Mouse (Mus musculus) cerebral cortex, adult 2 months (tissue): ENCODE results near the gene Scgb2a2.

ENCODE experiments used
- whole genome bisulfite sequencing: fragments of 180-500 bp; shearing (Covaris S2); methylation state at CpG from one replicate; pipeline ENCODE4 v1.1.7; 2018; 5-methylcytosine and 5-hydroxymethylcytosine counted together

Gene Scgb2a2

DNA sequence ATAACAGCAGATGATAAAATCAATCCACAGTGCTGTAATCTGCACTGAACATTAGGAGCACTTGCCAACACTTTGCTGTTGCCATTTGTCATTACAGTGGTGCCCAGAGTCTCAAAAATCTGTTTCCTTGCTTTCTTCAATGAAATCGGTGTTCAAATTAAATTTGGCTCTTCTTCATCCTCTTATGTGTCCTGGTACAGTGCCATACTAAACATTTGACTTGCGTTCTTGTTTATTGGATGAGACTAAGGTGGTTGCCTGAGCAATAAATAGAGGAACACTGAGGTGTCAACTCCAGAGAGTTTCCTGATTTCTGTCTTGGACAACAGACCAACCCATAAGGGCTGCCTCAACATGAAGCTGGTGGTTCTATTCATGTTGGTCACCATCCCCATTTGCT is at the start of gene Scgb2a2:
Gene Scgb2a2, plus strand, starts transcription at position 301 of the 400 bp plus-strand sequence.
- 63% methylated on average over 2 of the region's 2 CpGs for WGBS

DNA sequence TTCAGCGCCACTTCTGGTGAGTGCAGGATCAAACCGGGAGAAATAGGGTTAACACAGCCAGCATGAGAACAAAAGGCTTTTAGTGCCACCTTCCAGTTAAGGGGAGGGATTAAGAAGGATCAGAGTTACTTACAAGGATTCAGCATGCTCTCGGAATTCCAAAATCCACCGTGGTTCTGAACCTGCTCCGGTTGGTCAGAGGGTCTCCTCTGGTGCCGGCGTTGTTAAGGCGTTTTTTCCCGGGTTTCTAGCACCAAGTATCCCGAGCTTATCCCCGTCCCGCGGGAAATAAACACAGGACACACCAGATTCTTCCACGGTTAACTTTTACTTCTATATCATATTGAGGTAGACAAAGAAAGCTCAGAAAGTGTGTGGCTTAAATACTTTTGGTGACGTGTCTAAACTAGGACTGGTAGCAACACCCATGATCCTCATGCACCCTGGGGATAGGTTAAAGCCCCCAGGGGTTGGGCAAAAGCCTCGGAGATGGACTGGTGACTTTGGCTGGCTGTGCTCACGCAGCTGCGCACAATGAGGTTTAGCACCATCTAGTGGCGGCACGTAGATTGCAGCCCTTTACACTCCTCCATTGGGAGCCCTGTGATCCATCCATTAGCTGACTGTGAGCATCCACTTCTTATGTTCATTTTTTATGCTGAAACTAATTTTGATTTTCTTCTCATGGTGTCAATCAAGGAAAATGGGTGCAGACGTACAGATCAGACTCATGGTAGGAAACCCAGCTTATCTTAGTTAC is 10.6 kb upstream of the Scgb2a2 start:
- 14% methylated on average over 20 of the region's 21 CpGs for WGBS

DNA sequence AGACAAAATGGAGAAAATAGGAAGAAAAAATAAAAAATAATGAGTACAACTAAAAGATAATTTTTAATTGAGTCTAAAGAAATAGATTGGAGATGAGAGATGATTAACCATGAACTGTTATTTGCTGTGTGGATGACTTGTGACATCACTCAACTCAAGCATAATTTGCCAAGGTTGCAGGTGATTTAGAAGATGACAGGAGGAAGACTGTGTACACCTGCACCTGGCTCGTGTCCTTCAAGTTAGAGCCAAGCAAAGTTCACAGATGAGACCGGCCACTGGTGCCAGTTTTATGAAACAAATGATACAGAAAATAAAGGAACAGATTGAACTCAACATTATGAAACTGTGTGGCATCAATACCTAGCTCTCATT is 10.0 kb upstream of the Scgb2a2 start:
- 56% methylated on average over 2 of the region's 2 CpGs for WGBS

DNA sequence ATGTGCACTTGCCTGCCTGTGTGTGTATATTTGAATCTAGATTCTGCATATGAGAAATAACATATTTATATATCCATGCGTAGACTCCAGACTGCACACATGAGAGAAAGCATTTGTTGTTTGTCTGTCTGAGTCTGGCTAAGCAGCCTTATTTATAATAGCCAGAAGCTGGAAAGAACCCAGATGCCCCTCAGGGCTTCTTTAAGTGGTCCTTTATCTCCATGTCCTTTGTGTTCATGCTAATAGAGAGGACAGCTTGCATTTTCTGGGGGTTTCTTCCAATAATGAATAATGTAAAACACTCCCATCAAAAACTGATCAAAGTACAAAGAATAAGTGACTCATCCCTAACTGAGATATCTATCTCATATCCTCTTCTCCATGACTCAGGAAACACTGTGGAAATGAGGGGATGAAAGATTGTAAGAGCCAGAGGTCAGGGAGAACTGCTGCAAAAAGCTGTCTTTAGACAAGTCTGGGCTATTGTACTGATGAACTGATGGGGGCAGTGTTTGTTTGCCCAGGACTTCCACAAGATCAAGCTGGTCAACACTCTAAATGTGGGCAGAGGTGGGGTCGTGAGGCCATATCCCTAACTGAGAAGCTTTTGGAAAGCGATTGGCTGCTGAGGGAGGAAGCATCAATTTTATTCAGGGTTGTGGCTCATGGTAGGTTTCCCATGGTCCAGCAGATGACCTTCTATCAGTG is 2.2 kb downstream of the Scgb2a2 start:
- WGBS, result 67% methylated on average over 3 of the region's 3 CpGs

DNA sequence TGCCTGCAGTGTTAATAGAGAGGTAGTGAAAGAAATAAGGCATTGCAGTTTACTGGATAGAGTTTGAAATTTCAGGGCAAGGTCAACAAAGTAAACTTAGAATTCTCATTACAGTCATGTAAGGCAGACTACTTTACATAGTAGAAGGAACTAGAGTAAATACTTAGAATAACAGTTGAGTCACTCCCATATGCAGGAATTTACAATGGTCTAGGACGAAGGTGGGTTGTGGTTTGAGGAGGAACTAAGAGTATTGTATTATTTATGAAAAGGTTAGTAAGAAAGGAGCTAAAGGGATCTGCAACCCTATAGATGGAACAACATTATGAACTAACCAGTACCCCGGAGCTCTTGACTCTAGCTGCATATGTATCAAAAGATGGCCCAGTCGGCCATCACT is 13.5 kb downstream of the Scgb2a2 start:
- 92% methylated on average over 3 of the region's 3 CpGs for WGBS

DNA sequence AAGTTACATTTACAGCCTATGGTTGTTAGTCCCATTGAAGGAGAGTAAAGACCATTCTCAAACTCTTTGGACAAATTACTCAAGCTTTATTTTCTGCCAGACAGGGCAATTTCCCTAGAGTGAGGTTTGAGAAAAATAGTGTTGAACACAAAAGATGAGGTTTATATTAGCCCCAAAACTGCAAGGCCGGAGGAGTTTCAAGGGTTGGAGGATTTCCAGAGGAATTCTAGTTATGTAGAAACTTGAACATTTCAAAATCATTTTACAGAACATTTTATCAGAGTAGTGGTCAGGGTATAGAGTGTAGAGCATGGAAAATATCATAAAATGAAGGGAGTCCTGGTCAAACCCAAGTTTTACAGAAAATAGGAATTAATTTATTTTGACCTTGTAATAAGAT is 17.5 kb downstream of the Scgb2a2 start:
- WGBS, result 73% methylated on average over 1 of the region's 1 CpGs

DNA sequence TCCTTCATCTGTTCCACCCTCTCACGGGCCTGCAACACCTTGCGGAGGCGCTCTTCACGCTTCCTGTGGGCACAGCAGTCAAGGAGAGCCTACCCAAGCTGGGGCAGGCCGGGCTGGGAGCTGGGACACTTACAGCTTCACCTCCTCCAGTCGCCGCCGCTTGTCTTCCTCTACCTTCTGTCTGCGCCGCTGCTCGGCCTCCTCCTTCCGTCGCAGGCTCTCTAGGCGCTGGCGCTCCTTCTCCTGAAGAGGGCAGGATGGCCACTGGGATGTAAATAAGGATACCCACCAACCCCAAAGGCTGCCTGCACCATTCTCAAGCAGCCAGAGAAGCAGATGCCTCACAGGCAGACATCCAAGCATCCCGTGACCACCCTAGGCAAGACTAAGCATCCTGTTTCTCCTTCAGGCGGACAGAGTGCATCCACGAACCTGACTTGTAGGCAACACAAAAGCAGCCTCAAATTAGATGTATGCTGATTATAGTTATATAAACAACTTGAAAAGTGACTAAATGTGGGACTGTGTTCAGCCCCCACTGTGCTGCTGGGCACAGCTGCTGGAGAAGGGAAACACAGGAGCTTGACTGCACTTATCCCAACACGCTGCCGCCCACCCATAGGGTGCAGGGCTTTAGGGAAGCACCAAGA is 30.9 kb downstream of the Scgb2a2 start:
- 74% methylated on average over 20 of the region's 20 CpGs for WGBS

DNA sequence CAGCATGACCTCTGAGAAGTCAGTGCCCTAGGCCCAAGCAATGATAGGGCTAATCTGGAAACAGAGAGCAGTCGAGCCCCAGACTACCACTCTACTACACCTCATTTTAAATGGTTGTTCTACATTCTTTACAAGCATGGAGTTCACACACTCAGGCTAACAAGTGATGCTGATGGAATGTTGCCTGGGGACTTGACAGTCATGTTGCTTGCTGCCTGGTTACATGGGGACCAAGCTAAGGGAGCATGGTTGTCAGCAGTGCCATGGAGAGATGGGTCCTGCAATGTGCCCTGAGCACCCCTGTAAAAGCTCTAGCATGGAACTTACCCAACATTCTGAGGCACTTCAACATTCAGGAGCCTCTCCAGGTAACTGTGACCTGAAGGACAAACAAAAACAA is 39.0 kb downstream of the Scgb2a2 start:
- 87% methylated on average over 1 of the region's 1 CpGs for WGBS

DNA sequence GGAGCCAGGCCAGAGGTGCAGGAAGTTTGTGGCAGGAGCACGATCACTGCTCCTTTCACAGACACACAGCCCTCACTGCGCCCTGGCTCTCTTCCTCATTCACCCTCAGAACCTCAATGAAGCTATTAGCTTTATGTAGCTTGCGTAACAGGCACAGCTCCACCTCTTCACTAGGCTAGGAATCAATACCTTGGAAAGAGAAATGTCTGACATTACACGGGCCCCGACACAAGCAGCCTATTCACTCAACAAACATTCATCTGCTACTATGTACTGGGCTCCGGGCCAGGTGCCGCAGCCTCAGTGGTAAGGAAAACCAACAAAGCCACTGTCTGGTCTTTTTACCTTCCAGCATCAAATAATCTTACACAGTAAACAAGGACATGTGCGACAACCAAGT is 39.4 kb downstream of the Scgb2a2 start:
- 76% methylated on average over 8 of the region's 8 CpGs for WGBS

DNA sequence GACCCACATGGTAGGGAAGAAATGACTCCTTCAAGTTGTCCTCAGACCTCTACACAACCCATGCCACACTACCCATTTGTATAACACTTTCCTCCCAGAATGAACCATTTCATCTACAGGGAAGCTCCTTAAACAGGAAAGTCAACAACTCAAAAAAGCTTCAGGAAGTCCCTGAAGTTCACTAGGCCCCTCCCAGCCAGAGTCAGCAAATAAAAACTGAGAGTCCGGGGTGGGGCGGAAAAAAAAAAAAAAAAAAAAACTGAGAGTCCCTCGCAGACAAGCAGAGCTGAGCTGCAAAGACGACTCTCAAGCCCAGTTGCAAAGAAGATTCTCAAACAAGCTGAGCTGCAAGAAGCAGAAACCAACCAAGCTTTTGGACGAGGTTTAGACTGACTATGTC is 48.7 kb downstream of the Scgb2a2 start:
- WGBS, result 79% methylated on average over 5 of the region's 5 CpGs

DNA sequence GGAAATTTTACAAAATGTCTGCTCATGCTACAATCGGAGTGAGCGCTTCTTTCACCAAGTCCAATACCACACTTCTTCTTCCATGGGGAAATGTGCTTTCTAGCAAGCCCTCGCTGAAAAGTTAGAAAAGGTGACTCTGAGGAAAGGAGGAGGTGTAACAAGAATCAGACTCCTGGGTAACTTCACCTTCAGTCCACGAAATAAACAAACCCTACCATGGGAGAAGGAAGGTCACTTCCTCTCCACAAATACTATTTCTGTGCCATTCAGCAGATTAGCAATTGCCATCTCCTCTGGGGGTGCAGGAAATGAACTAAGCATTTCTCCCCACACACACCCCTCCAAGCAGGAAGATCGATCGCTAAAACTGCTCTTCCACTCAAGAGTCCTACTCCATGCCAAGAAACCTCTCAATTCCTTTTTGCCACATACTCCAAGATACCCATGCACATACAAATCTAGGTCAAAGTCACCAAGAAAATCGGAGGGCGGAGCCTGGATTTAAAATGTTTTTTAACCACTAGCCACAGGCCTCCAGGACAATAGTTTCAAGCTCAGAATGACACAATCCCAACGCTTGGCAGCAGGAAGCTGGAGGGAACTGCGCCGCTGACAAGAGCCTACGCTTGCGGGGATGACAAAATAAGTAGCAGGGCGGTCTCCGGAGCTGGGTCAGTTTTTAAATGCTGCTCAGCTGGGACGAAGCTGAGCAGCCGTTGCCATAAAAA is 51.1 kb downstream of the Scgb2a2 start:
- WGBS, result 10% methylated on average over 17 of the region's 17 CpGs

DNA sequence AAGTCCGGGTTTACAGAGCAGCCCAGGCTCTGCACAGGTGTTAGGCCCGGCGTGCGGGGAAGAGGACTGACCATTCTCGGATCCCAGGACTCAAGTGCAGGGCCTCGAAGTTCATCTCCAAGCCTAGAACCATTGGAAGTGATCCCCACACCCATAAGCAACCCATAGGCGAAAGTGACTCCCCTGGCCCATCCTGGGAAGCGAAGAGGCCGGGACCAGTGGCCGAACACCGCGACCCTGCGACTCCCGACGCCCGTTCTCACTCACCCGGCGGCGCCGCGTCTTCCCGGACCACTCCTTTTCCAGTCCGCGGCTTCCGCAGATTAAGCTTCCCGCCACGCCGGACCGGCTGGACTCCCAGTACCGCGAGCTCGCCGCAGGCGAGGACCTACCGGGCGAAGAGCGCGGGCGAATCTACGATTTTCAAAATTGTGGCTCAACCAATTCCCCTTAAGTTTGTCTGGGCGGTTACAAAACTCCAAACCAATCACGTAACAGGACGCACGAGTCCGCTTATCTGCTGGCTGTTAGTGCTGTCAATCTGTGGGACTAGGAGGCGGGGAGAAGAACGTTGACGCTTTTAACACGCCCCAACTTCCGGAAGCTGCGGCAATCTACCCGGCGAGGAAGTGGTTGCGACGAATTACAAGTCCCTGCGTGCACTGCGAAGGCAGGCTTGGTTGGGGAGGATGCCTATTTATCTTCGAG is 51.9 kb downstream of the Scgb2a2 start, which contains the start of gene Incenp:
Gene Incenp, minus strand, starts transcription at position 480 of the 708 bp plus-strand sequence.
- WGBS, result under 1% methylated on average over 58 of the region's 58 CpGs

DNA sequence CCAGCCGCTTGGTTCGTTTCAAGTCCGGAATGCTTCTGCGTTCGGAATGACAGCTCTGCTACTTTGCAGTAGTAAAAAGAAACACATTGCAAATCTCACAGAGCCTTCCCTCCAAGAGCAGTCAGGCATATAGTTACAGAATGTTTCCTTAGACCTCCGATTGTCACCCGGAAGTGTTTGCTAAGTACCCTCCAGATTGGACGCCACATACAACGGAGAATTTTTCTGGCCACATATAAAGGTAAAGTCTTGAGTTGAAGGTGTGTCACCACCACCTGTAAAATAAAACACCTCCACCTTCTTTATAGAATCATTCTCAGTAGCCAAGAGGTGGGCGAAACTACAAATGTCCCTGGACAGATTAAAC is 52.4 kb downstream of the Scgb2a2 start:
- WGBS, result 8% methylated on average over 10 of the region's 10 CpGs

DNA sequence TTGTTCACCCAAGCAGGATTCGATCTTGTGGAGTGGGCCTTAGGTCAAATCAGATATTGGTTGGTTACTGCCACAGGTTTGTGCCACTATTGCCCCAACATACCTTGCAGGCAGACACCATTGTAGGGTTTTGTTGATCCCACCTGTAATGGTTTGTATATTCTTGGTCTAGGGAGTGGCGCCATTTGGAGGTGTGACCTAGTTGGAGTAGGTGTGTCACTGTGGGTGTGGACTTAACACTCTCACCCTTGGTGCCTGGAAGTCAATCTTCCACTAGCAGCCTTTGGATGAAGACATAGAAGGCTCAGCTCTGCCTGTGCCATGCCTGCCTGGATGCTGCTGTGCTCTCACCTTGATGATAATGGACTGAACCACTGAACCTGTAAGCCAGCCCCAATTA is 53.3 kb downstream of the Scgb2a2 start:
- WGBS, result 98% methylated on average over 2 of the region's 2 CpGs
